Mouse (Mus musculus) bone marrow macrophage, adult 2 months (primary cell): Measurements from ENCODE around the gene Gps1.
A peak's percentile ranks its signal among the peaks of the same experiment; 100 is the strongest.

Experiments
- CTCF ChIP-seq: IDR thresholded peaks from 2 replicates; pipeline ENCODE4 v1.5.1; 2012; ENCODE audit warnings: low read depth, mild to moderate bottlenecking, low read length, moderate library complexity
- POLR2A ChIP-seq: IDR thresholded peaks from 2 replicates; pipeline ENCODE4 v1.6.1; 2012; ENCODE audit warnings: mild to moderate bottlenecking, low read depth, low read length, borderline replicate concordance

DNA sequence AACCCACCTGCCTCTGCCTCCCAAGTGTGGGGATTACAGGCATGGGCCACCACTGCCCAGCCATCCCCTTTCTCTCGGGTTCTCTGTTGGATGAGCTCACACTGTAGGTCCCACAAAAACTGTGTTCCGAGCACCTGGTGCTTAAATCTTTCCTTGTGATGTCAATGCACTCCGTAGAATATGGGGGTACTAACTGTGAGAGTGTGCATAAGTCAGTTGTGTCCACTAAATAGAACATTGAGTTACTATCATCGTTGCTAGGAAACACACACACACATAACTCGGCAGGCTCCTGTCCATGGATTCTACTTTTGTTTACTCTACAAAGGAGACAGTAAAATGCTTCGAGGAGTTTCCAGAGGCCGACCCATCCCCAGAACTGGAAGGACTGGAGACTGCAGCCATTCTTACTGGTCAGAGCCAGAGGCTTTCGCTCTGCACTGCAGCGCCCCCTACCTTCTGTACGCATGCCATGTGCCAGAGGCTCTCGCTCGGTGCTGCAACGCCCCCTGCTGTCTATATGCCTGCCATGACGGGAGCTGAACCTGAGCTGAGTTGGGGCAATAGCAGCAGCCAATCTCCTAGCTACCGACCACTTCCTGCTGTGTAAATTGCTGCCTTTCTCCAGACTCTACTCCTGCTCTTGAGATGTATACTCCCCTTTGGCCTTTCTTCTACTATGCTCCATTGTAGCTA, 8.2 kb upstream of the Gps1 start:
- TF ChIP-seq CTCF (peak; percentile 100), POLR2A (no peak)
